Mouse (Mus musculus): ENCODE results near the gene Fads3.

The Fads3 gene

DNA sequence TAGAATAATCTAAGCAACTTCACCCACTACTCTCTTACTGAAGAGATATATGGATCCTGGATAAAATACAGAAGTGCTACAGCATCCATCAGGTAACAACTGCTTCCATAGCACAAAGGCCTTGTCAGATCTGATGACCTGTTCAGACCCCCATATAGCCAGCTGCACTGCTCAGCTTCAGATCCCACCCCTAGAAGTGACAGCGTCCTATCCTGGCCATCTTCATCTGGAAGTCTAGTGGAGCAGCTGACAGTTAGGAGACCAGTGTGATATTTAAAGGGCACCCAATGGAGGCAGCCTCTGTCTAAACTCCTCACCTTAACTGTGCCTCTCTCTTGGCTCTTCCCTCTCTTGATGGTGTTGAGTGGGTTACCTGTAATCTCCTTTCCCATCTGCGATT, 67.3 kb downstream of the Fads3 start:
- no peak for DNase-seq (ENCODE audit: low spot score in 2 of 2)
